Mouse (Mus musculus) kidney, postnatal 25 days (tissue): Measurements from ENCODE around the gene Det1.

Source experiments
- DNase-seq, 2 experiments: peaks; one replicate each; pipeline ENCODE4 v3.0.0; 2021; ENCODE audit warnings: mixed read lengths in 2 of 2

The Det1 gene

GRCm38 (mm10) chr7:78846737-78847434 lies at the start of gene Det1:
Gene Det1, minus strand, starts transcription at chr7:78847263.
- peak; percentile 95 to 96 for DNase-seq

DNA sequence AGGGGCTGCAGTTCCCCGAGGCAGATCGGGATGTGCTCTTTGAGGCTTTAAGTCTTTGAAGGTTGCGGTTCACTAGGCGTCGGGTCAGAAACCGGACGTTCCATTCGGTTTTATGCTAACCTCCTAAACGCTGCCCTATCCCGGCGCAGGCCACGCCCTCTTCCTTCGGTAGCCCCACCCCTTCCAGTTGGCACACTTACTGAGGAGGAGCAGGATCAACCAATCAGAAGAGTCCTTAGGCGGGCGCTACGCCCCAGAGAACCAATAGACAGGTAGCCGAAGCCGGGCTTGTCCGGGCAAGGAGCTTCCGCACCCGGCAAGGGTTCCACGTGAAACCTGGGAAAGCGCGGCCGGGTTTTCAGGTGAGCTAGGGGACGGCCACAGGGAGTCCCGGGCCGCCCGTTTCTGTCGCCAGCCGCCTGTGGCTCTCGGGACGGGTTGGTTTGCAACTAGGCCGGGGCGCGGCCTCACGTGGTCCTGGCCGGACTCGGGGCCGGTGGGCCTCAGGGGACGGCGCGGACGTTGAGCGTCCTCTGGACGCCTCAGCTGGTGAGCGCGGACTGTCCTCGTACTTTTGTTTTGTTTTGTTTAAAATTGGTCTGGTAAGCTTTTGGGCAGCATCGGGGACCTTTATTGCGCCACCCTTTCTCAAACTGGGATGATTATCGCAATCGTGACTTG lies 48.7 kb upstream of the Det1 start, which contains the start of gene Aen:
Aen (plus strand) TSS at position 202 of the 681 bp plus-strand sequence.
- peak; percentile 100 for DNase-seq

GRCm38 (mm10) chr7:78895021-78895652 lies 48.1 kb upstream of the Det1 start:
- no peak for DNase-seq

- no peak for DNase-seq
Observed at GRCm38 (mm10) chr7:78893917-78894316, 46.9 kb upstream of the Det1 start.

DNA sequence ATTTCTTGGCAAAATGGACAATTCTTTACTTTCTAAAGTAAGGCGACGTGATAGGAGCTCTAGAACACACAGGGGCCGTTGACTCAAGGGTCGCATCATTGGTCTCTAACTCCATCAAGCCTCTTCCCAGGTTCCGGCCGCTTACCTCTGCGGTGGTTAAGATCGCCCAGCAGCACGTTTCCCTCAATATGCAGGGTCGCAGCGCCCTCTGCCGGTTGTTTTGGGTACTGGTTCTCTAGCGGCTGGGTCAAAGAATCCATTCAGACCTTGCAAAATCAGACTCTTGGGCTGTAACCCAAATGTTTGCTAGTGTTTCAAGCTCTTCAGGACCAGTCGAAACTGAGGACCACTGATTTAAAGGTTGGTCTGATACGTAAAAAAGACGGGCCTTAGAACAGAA lies 43.6 kb upstream of the Det1 start:
- DNase-seq, result peak; percentile 77 to 92

DNA sequence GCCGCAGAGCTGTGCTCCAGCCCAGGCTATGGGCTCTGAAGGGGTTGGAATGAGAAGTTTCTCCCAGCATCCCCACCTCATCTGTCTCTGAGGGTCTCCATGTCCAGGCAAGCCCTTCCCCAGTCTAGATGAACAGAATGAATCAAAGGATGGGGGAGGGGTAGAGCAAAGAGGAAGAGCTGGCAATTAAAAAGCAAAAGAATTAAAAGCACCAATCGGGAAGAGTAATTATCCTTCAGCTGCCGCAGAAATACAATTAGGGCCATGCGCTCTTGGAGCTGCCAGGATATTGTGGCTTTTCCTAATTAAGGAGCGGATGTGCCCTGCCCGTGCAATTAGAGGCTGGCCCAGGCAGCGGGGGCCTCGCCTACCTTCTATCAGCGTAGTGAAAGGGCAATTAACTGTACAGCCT lies 40.4 kb upstream of the Det1 start:
- no peak for DNase-seq

DNA sequence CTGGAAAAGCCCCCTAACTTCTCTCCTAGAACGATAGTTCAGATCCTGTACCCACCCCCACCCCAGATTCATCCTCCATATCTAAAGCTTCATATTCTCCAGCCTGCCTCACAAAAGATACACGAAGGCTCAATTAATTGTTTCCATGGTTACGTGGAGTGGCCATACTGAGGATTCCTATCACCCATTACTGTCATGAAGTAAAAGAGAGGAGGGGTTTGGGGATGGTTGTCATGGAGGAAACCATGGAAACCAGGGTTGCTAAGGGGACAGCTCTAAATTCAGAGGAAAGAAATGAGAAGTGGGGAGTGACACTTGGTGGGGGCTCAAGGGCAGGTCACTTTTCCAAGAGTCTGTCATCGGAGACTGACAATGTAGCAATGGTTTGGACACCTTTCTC lies 39.4 kb upstream of the Det1 start:
- DNase-seq, result no peak

GRCm38 (mm10) chr7:78885404-78885803 lies 38.3 kb upstream of the Det1 start:
- DNase-seq, result no peak

GRCm38 (mm10) chr7:78884139-78884538 lies 37.1 kb upstream of the Det1 start:
- no peak for DNase-seq

DNA sequence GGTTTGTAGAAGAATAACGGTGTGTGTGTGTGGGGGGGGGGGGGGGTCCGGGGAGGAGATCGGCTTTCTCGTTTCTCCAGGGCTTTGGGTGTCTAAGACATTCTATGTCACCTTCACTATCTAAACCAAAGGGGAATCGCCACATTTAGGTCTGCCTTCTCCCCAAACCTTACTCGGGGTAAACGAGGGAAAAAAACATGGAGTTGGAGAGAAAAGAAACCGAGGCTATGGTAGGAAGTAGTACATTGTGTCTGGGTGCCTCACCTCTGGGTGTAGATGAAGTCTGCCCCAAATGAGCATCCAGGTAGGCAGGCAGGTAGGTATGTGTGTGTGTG lies 36.6 kb upstream of the Det1 start:
- no peak for DNase-seq

DNA sequence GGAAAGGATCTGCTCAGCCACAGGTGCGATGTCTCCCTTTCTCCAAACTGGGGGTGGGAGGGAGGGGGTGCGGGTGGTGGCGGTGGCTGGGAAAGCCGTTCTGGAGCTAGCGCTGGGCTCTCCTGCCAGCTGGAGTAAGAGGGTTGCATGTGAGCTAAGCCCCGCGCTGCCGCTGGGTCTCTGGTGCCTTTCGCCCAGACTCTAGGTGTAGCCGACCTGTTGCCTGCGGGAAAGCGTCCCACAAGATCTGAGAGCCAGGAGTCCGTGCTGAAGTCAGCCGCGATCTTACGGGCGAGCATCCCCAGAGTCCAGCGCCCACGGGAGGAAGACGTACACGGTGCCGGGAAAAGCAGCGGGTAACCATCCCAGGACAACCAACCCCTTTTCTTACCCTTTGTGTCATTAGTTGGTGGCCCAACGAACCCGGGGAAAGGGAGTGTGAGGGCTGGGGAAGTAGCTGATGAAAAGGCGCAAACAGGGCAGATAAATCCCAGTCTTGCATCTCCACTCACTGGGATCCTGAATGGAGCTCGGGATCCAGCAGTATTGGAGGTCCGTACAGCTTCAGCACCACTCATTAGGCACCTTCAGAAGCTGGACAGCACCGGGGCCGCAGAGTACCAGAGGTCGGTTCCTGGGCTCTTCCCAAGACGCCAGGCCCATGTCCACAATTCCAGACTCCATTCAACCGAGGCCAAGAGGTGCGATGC lies 36.1 kb upstream of the Det1 start:
- DNase-seq, result no peak

DNA sequence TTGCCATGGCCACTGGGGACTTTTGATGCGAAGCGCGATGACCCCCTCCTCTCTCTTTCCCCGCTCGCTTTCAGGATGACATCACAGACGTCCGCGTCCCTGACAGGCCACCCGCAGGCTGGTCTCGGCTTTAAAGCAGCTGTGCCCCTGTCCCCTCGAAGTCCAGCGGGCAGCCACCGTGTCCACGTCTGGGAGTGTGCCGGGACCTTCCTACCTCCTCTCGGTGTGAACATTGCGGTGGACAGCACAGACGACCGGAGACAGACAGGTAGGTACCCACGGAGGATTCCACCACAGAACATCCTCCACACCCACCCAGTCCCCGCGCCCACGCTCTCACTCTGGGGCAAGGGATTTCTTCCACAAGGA lies 35.4 kb upstream of the Det1 start:
- no peak for DNase-seq

- no peak for DNase-seq
Observed at GRCm38 (mm10) chr7:78881607-78882468, 34.8 kb upstream of the Det1 start.

GRCm38 (mm10) chr7:78872831-78873230 lies 25.8 kb upstream of the Det1 start:
- no peak for DNase-seq

DNA sequence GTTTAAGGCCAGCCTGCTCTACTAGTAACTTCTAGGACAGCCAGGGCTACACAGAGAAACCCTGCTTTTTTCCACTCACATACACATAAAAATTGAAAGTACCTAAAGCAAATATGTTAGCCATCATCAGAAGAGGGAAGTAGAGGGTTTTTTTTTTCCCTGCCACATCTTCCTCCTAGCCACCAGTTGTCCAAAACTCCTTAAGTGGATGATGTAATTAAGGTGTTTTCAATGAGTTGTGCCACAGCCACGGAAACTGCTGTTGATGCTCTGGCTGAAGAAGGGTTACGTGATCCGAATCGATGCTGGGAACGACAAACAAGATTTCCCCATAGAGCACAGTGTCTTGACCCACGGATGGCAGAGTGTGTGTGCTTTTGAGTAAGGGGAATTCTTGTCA lies 25.3 kb upstream of the Det1 start:
- DNase-seq, result no peak

- no peak for DNase-seq
Observed at GRCm38 (mm10) chr7:78868731-78869130, 21.7 kb upstream of the Det1 start.

DNA sequence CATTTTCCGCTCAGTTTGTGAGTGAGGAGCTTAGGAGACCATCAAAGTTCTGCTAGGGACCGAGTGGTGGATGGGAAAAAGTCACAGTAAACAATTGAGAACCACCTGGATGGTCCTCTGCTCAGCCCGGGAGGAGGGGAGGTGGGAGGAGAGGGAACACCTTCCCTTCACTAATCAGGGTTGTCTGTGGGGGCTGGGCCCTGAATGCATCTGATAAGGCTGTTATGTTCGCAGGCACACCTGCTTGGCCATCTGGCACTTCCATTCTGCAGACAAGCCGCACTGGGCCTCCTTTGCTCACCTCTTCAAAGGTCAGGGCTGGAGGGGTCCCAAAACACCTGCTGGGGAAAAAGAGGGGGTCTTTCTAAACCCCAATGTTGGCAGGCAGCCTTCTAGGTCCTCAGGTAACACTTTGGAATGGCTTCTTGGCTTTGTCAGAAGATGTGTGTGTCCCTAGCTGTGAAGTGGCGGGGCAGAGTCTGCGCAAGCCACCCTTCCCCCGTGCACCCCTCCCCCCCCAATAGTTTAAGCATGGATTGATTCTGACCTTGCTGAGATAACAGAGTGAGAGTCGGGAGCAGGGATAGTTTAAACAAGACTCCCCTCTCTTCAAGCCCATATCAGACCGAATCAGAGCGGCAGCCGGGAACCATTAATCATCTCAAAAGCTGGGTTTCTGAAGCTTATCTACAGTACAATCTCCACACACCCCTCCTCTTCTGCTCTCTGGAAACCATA lies 18.3 kb upstream of the Det1 start:
- DNase-seq, result no peak

DNA sequence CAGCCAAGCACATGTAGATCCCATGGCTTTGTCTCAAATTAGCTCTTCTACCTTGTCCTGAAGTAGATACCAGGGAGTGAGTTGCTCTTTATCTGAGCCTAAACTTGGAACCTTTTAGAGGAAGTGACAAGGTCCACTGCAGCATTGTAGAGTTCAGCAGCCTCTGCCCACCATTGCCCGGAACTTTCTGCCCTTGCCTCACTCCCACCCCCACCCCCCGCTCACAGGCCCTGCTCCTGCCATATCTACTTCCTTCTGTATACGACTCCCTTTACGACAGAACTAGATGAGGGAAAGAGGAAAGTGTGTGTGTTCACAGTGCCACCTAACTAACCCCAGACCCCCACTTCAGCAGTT lies 17.4 kb upstream of the Det1 start:
- no peak for DNase-seq

DNA sequence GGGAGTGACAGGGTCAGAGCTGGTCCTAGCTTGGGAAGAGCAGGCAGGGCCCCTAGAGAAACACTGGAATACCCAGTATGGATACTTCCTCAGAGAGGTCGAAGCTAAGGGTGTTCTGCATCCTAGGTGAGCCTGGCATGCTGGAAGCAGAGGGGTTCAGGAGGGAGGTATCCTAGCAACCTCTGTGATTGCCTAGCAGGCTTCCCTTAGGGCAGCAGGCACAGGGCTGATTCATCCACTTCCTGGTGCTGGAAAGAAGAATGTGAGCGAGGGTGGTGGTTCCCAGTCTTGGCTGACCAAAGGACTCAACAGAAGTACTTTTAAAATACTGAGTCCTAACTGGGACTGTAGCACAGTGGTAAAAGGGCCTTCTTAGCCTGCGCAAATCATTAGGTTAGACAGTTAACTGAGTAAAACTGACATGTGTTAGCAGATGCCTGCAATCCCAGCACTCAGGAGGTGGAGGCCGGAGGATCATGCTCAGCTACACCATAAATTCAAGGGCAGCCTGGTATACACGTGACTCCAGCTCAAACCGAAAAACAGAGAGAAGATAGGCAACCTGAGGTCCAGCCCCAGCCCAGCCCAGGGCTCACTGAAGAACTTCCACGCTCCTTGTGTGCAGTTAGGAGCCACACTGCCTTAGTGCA lies 16.9 kb upstream of the Det1 start:
- no peak for DNase-seq

- no peak for DNase-seq
Observed at GRCm38 (mm10) chr7:78855044-78855655, 8.1 kb upstream of the Det1 start.

- DNase-seq, result no peak
Observed at GRCm38 (mm10) chr7:78854051-78854450, 7.0 kb upstream of the Det1 start.
